Mouse (Mus musculus): ENCODE results near the gene Gm10160. TPM values are rescaled to one million over a fixed set of nuclear protein-coding genes. Genes with fewer than 3 reads are reported as not detected.

Gene Gm10160
- total RNA-seq (2022) = not detected

DNA sequence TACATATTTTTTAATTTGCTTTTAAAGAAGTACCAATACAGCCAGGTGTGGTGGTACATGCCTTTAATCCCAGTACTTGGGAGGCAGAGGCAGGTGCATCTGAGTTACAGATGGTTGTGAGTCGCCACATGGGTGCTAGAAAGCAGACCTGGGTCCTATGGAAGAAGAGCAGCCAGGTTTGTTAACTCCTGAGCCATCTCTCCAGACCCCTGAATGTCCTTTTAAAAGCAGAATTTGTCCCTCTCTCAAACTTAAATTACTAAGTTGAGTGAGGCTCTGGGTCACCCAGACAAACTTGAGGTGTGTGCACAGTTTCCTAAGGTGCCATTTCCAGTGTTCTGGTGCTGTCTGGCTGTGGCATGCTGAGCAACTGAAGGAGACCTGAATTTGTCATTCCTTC, at the start of gene Gm10160:
TSS of gene Gm10160 (minus strand) at position 101 of the 400 bp plus-strand sequence.
- DNase-seq = no peak

DNA sequence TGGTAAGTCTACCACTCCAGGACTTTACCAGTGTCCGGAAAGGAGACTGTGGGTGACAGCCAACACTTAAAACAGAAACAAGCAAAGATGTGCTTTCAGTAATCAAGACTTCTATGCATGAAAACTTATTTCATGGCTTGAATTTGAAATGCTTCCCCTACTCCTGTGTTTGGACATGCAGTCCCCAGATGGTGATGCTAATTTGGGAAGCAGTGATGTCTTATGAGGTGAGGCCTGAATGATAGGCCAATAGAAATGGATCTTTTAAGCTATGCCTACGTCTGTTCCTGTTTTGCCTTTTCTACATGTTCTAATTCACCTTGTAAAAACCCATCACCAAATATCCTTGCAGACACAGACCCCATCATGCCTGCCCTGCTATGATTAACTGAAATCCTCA, 49.3 kb upstream of the Gm10160 start:
- DNase-seq = no peak

DNA sequence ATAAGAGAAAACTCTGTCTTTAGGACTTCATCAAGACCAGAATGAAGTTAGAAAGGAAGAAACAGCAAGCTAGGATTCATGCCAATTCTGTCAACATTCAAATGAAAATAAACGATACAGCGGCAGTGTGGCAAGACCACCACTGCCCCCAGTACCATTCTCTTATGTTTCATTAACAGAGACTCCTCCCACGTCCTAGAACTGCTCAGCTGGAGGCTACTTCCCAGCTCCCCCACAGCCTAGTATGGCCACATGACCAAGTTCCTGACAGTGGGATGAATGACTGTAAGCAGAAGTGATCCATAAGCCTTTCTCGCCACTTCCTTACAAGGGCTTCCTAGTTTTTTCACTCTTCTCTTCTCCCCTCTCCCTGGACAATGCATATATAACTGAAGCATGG, 48.5 kb upstream of the Gm10160 start:
- no peak for DNase-seq

DNA sequence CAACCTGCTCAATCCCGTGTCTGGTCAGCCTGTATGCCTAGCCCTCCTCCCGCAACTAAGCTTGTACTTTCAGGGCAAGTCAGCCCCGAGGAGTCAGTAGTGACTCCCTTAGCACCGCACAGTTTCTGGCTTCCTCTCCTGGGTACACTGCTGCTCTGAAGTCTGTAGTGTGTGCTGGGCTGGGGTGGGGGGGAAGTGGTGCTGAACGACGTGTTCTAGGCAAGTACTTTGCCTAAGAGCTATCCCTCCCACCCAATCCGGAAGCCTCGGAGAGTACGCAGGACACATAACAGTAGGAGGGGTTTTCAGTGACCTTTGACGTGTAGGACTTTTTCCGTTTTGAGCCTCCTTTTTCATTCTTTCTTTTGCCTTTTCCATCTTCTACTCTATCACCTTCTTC, 43.8 kb upstream of the Gm10160 start:
- DNase-seq = no peak

DNA sequence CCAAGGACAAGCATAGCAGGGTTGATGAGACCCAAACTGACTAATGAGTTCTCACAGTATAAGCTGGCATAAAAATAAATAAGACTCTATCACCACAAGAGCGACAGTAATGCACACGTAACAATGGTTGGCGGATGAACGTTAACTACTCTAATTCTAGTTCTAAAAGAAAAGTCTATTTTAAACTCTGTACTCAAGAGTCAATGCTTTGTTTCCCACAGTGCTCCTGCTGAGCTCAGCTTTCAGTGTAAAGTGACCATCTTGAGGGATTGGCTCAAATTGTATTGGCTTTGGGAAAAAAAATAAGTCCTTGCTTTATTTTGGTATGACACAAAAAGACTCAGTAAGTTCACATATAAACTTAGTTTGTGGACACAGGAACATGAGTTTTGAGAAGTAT, 29.5 kb upstream of the Gm10160 start:
- no peak for DNase-seq

DNA sequence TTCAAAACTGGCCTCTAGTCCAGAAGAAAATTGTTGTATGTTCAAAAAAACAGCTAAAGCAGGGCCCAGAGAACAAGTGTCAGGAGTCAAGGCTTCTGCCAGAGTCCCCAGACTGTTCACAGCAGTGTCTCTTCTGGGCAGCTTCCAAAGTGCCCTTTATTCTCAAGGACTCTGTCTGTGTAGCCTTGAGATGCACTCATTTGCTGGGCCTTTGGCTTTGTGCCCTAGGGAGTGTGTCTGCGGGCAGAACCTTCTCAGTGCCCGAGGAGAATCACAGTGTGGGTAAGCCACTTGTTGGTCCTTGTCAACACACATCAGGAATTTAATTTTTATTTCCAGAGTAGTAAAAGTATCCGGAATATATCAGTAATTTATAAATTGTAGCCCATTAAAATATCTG, 26.0 kb upstream of the Gm10160 start:
- DNase-seq = peak; percentile 87

DNA sequence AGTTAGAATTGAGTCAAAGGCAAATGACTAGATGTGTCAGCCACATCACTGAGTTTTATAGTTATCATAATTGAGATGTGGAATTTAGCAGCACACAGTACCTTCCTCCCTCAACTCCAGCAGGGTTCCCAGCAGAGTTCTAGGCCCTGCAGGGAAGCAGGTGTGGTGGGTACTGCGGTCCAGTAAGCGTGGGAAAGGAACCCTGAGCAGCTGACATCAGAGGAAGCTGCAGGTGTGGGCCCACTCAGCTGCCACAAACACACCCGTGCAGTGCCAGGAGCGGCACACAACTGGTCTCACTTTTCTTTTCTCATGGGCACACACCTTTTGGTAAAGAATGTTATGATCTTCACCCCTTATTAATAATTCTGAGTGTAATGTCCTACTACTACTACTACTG, 25.2 kb upstream of the Gm10160 start:
- DNase-seq = no peak

DNA sequence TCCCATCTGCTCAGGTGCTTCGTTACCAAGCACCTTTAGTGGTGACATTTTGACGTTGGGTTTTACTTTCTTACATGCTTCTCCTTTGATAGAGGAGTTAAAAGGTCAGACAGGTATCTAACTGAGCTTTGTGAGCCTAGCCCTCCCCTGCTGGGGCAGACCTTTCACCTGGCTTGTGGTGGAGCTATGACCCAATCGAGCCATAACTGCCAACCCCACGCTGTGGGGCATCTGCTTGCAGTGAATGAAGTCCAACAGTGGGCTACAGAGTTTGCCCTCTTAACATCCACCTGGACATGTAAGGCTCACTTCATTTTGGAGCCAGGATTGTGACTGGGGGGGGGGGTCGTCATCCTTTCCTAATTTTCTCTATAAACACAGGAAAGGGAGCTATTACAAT, 24.7 kb upstream of the Gm10160 start:
- DNase-seq = no peak

DNA sequence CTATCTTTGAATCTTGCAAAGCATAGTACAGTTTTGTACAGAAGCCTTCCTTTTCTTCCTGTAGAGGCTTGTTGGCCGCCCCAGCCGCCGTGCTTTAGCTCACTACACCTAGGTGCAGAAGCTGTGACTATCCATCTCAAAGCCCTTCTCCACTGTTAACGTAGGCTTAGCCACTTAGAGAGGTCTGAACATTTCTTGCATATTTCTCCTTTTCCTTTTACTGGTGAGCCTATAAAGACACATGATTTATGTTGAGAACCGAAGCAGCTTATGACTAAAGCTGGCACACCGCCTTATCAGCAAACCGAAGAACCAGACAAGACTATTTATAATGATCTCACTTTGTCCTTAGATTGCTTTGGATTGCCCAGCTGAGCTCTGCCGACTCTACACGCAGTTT, 19.8 kb upstream of the Gm10160 start:
- peak; percentile 62 for DNase-seq

DNA sequence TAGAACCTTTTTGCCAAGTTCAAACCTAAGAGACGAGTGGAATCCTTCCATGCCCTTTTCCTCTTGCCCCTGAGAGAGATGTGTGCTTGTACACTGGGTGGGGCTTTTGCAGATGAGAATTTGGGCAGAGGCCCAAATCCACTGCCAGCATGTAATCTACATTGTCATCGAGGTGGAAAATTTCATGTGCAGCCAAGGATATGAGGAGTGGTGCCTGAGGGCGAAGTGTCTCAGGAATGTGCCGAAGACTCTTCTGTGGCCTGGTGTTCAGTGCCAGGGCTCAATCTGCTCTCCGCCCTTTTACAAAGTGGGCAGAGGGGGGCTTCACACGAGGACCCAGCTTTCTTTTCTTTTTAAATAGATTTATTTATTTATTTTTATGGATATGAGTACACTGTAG, 19.0 kb upstream of the Gm10160 start:
- no peak for DNase-seq

DNA sequence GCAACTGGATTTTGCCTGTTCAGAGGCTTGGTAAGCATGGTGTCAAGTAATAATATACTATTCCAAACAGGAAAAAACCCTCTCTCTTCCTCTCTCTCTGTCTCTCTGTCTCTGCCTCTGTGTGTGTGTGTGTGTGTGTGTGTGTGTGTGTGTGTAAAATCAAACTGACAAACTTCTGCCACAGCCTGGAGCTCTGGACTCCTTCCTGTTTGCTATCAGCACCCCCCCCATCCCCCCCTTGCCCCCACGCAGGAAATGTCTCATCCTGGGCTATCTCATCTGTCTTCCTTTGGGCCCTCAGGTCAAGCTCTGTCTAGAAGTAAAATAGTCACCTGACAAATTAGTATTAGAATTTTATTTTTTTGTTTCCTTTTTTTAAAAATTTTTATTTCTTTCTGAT, 18.2 kb upstream of the Gm10160 start:
- no peak for DNase-seq

DNA sequence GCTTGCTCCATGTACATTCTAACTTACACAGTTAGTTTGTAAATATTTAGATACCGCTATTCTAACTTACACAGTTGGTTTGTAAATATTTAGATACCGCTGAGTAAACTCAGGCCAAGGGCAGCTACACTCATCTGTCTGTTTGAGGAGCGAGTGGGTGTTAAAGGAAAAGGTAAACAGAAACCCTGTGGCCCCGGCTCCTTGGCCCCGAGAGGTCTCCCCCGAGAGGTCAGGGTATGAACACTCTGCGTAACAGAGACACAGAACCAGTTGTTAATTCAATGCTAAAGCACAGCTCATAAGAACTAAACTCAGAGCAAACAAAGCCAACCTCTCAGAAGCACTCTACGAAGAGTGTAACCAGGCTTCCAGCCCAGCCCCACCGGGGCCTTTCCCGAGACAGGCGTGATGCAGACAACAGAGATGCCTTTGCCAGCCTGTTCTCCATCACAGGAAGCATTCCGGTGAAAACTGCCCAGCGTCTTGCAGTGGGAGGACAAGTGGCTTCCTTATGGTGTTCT, 17.0 kb upstream of the Gm10160 start:
- DNase-seq = no peak

DNA sequence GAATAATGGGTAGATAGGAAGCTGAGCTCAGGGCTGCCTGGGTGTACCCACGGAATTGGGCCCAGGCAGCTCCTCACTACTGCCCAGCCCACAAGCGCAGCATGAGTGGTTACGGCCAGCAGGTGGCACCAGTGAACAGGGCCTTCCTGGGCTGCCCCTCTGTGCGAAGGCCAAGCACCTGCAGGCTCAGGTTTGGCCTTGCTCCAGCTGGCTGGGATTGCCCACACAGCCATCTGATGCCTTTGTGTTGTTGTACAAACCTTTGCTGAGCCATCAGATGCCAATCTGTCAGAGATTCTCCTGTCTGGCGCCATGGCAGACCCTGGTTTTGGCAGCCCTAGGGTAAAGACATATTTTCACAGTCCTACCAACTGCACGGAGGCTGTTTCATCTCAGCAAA, 12.6 kb upstream of the Gm10160 start:
- DNase-seq = peak; percentile 60

DNA sequence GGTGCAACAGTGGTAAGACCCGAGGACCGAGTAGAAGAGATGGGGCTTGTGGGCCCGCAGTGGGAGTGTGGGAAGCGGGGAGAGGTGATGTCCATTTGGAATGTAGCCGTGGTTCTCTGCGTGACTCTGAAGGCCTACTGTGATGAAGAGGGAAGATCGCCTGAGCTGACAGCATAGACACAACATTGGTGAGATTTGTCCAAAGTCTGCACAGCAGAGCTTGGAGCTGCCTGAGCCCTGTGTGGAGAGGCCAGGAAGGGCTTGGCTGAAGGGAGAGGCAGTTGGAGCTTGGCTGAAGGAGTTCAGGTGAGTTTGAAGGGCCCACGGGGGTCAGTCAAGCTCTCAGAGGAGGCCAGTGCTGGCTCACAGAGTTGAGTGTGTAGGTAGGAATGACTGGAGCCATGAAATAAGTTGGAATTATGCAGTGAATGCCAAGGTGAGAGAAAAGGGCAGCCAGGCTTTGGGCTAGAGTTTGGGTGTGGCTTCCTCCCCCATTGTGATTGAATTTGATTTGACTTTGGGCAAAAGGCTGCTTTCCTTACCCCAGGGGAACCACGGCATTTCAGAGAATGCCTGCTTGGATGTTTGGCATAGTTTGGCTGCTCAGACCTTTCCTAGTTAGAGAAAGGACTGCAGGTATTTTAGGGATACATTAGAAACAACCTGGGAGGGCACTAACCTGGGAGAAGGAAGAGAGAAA, 11.8 kb upstream of the Gm10160 start:
- no peak for DNase-seq

DNA sequence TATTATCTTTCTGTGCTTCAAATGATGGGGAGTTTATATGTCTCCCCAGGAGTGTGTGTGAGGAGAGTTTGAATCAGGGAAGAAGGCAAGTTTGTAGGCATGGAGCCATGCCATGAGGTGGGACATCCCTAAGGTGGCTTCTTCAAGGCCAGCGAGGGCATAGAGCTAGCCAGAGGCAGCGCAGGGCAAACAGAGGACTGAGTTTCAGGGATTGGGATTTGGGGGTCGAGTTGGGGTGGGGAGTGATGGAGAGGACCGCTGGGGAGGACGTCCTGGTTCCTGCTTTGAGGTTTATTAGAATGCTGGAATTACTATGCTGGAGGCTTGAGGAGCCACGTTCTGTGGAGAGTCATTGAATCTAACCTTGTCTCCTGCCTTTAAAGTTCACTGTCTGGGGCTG, 10.3 kb upstream of the Gm10160 start:
- DNase-seq = no peak

DNA sequence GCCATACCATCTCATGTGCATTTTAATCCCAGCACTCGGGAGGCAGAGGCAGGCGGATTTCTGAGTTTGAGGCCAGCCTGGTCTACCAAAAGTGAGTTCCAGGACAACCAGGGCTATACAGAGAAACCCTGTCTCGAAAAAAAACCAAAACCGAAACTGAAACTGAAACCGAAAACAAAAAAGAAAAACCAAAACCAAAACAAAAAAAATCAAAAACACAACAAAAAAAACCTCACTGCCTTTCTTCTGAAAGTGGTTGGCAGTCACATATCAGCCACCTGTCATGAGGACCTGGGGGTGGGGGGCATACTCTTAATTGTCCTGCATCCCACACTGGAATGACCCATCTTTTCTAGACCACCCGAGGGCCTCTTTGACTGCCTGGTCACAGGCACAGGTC, 9.0 kb upstream of the Gm10160 start:
- no peak for DNase-seq

DNA sequence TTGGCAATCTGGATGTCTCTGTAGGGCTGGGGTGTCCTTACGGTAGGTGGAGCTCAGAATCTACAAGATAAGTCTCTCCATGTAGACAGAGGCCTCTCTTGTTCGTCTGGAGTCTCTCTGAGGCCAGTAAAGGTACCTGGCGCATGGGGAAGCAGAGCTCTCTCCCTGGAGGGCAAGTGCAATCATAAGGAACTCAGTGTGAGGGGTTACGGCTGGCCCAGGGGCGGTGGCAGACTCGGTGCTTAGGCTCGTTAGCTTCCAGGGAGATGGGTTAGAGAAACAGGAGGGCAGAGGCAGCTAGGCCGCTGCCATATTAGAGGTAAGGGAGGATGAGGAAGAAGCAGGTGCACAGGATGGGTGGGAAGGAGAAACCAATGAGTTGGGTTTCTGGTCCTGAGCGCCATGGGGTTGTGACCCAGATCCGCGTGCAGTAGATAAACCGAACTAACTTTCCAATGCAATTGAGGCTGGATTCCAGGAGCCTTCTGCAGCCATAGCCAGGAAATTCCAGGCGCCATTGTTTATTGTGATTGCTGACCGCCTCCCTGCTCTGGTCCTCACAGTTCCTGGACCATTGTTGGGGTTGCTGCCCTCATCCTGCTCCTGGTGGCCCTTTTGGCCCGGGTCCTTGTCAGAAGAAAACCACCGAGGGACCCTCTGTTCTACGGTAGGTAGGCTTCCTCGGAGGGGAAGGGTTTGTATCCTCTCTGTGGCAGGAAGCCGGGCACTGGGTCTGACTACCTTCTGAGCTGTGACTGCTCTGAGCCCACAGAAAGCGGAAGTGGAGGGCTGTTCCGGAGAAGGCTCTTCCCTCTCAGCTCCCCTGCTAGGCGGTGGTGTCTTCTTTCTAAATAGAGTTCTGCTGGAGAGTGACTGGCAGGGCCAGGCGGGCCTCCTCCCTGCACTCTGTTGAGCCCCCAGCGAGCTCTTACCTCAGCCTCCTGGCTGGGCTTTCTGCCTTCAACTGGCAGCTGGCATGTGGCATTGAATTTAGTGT, 7.3 kb upstream of the Gm10160 start:
- DNase-seq = no peak

DNA sequence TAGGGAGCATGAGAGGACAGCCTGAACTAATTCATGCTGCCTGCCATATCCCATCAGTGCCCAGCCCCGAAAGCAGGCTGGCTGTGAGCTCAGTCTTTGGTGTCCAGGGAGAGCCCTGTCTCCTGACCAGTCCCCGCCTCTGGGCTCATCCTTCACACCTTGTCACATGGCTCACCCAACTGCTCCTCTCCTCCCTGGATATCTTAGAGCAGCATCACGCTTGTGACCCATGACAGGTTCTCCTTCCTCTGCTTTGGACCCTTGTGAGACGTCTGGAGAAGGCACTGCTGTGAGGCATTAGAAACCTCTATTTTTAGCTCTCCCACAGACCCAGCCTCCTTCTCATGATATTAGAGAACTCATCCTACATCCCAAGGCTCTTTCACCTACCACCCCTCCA, 6.3 kb upstream of the Gm10160 start:
- no peak for DNase-seq

DNA sequence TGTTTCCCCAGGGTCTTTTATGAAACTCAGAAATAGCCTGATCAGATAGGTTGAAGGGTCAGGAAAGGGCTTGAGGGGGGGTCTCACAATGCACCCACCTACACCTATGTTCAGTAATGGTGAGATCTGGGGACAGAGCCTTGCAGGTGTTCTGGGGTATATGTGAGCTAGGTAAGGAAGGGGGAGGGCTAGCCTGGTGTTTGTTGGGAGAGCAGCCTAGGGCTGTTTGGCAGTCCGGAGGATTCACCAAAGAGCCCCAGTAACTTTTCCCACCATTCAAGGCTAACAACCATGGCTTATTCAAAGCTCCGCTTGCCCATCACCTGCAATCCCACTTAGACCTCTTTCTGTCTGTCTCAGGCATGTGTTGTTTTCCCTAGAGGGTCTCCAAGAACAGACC, 5.9 kb upstream of the Gm10160 start:
- no peak for DNase-seq

DNA sequence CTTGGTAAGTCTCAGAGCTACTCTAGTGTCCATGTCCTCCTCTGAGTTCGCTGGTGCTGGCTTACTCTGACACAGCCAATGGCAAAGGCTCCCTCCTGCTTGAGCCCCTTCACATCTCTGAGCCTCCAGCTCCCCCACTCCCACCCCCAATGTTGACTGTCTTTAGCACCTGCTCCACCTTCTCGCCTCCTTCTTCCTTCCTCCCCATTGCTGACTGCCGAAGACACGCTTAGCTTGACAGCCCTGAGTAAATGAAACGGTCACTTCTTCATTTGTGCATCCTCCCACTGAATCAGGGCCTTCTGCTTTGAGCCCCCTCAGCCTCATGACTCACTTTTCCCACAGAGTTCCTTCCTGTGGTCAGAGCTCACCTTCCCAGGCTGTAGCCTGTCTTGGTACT, 5.4 kb upstream of the Gm10160 start:
- no peak for DNase-seq

DNA sequence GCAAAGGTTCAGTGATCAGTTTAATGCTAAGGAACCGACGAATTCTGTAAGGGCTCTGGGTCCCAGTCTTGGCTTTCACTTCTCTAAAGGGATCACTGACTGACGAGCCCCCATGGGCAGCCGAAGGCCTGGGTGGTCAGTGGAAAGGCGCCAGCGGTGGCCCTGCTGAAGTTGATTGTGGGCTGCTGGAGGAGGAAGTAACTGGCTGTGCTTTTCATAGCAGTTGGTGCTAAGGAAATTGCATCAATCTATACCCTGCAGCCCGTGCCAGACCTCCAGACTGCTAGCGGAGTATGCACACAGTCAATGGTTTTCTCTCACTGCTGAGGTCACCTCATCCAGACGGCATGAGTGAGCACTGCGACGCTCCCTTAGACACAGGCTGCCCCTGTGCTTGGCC, 4.5 kb upstream of the Gm10160 start:
- no peak for DNase-seq

DNA sequence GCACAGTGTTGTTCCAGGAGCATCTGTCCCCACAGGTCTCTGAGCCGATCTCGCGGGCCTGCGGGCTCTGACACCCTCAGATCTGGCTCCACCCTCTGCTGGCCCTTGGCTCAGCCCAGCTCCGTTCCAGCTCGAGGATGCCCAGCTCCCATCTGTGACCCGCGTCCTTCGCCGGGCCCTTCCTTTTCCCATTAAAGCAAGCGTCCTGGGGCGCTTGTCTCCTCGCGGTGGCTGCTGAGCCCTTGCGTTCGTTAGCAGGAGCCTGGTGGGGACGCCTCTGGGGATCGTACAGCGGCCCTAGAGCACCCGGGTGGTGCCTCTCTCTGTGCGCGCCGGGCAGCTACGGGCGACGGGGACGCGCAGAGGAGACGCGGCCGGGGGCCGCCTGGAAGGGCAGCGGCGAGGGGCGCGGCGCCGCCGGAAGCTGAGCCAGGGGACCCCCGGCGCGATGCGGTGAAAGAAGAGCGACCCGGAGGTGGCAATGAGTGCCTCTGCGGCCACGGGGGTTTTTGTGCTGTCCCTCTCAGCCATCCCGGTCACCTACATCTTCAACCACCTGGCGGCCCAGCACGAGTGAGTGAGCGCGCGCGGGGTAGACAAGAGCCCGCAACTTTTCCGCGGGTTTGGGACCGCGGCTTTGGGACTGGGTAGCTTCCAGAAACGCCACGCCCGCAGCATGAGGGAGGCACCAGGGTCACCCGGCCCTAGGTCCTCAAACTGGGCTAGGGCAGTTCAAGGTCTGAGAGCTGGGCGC, 3.6 kb upstream of the Gm10160 start, which contains the start of gene Tm6sf1:
TSS of gene Tm6sf1 (plus strand) at position 34 of the 754 bp plus-strand sequence.
- peak; percentile 46 for DNase-seq

DNA sequence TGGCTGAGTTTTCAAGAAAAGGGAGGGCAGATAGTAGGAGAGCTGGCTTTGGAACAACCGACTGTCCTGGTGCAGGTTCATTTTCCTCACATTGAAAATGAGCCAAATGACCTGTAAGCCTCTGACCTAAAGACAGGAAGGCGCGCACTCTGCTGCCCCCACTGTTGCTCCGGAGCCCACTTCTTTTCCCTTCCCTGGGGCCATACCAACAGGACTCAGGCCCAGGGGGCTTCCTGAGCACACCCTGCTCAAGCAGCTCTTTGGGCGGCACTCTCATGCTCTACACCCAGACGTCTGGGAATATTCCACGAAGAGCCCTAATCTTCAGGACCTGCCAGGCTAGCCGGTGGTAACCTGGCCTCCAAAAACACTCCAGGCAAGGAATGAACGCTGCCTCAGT, 2.6 kb upstream of the Gm10160 start:
- no peak for DNase-seq

Measured in adrenal gland, adult 8-10 months (tissue).